Mouse (Mus musculus): ENCODE data around the gene Timp4.

GRCm38 (mm10) chr6:115271866-115272271, 19.9 kb upstream of the Timp4 start:
- TF ChIP-seq CTCF (IDR thresholded peaks at IDR 0.05; ENCODE audit: extremely low read depth, insufficient read depth, low read length): no peak
- TF ChIP-seq POLR2A (IDR thresholded peaks at IDR 0.05; ENCODE audit: extremely low read depth, insufficient read depth, low read length): no peak
